Mouse (Mus musculus) forelimb bud, embryonic 11.5 days (tissue): Measurements from ENCODE around the gene Pbx4.

Source experiments
- DNase-seq: peaks from one replicate; pipeline ENCODE4 v3.0.0-alpha.2; 2012; ENCODE audit warnings: low read depth, low spot score

The Pbx4 gene

GRCm38 (mm10) chr8:69809820-69810219 lies 22.5 kb upstream of the Pbx4 start:
- no peak for DNase-seq

- DNase-seq = no peak
Measured at GRCm38 (mm10) chr8:69814881-69815280, 17.4 kb upstream of the Pbx4 start.

GRCm38 (mm10) chr8:69815396-69815795 lies 16.9 kb upstream of the Pbx4 start:
- DNase-seq = no peak

- no peak for DNase-seq
Measured at GRCm38 (mm10) chr8:69820466-69820865, 11.8 kb upstream of the Pbx4 start.

- DNase-seq = no peak
Measured at GRCm38 (mm10) chr8:69821971-69822385, 10.3 kb upstream of the Pbx4 start.

- DNase-seq = peak; percentile 77
Measured at GRCm38 (mm10) chr8:69822386-69823191, 9.7 kb upstream of the Pbx4 start, which contains the start of gene Lpar2. Gene Lpar2, plus strand, starts transcription at chr8:69822429.

- DNase-seq = no peak
Measured at GRCm38 (mm10) chr8:69826371-69826770, 5.9 kb upstream of the Pbx4 start.

GRCm38 (mm10) chr8:69837057-69837682 lies 4.9 kb downstream of the Pbx4 start:
- no peak for DNase-seq

GRCm38 (mm10) chr8:69847167-69848065 lies 15.1 kb downstream of the Pbx4 start:
- DNase-seq = no peak

GRCm38 (mm10) chr8:69848951-69849350 lies 16.7 kb downstream of the Pbx4 start:
- DNase-seq = no peak

GRCm38 (mm10) chr8:69849899-69850298 lies 17.6 kb downstream of the Pbx4 start:
- DNase-seq = no peak

- DNase-seq = no peak
Measured at GRCm38 (mm10) chr8:69850926-69851506, 18.7 kb downstream of the Pbx4 start.

- no peak for DNase-seq
Measured at GRCm38 (mm10) chr8:69853869-69854268, 21.6 kb downstream of the Pbx4 start.

- no peak for DNase-seq
Measured at GRCm38 (mm10) chr8:69860807-69861206, 28.5 kb downstream of the Pbx4 start.

GRCm38 (mm10) chr8:69861251-69861650 lies 29.0 kb downstream of the Pbx4 start:
- no peak for DNase-seq

- DNase-seq = no peak
Measured at GRCm38 (mm10) chr8:69863387-69864020, 31.2 kb downstream of the Pbx4 start.

- DNase-seq = no peak
Measured at GRCm38 (mm10) chr8:69864180-69864579, 31.9 kb downstream of the Pbx4 start.

- no peak for DNase-seq
Measured at GRCm38 (mm10) chr8:69867696-69868326, 35.5 kb downstream of the Pbx4 start.

- DNase-seq = no peak
Measured at GRCm38 (mm10) chr8:69870003-69870765, 37.9 kb downstream of the Pbx4 start.

GRCm38 (mm10) chr8:69870907-69871306 lies 38.6 kb downstream of the Pbx4 start:
- DNase-seq = no peak
